Mouse (Mus musculus): ENCODE measurements around the gene Arpc2.

- no peak for TF ChIP-seq POLR2A (IDR thresholded peaks at IDR 0.05; ENCODE audit: insufficient read depth, low read length)
- TF ChIP-seq CTCF (IDR thresholded peaks at IDR 0.05; ENCODE audit: low read depth, low read length): no peak
- no peak for TF ChIP-seq EP300 (IDR thresholded peaks at IDR 0.05; ENCODE audit: insufficient read depth, low read depth, low read length)
These were observed 3.7 kb downstream of the Arpc2 start for GRCm38 (mm10) chr1:74239618-74240017.

Data from ES-Bruce4 (cell line).